Mouse (Mus musculus): ENCODE data around the gene Mlph. TPM values are rescaled to one million over a fixed set of nuclear protein-coding genes. Genes with fewer than 3 reads are reported as not detected.

Gene Mlph
- polyA plus RNA-seq, 1 experiment, result 0.31 TPM

- TF ChIP-seq CTCF (IDR thresholded peaks at IDR 0.05; ENCODE audit: borderline replicate concordance, extremely low read depth, insufficient read depth, insufficient read length) (peak; percentile 25; the same call in 1 of the 2 replicates), POLR2A (IDR thresholded peaks at IDR 0.05; ENCODE audit: borderline replicate concordance, extremely low read depth, insufficient read depth, insufficient read length, poor library complexity, severe bottlenecking) (no peak)
- DNase-seq (ENCODE audit: low read depth), result no peak
These were observed 5.2 kb upstream of the Mlph start for GRCm38 (mm10) chr1:90909631-90910152.

- TF ChIP-seq POLR2A (IDR thresholded peaks at IDR 0.05; ENCODE audit: borderline replicate concordance, extremely low read depth, insufficient read depth, insufficient read length, poor library complexity, severe bottlenecking) (no peak), CTCF (IDR thresholded peaks at IDR 0.05; ENCODE audit: borderline replicate concordance, extremely low read depth, insufficient read depth, insufficient read length) (no peak)
- no peak for DNase-seq (ENCODE audit: low read depth)
These were observed 1.7 kb upstream of the Mlph start for GRCm38 (mm10) chr1:90913231-90913630.

- no peak for DNase-seq (ENCODE audit: low read depth)
- TF ChIP-seq POLR2A (IDR thresholded peaks at IDR 0.05; ENCODE audit: borderline replicate concordance, extremely low read depth, insufficient read depth, insufficient read length, poor library complexity, severe bottlenecking), result no peak
- no peak for TF ChIP-seq CTCF (IDR thresholded peaks at IDR 0.05; ENCODE audit: borderline replicate concordance, extremely low read depth, insufficient read depth, insufficient read length)
These were observed 2.6 kb downstream of the Mlph start for GRCm38 (mm10) chr1:90917509-90917908.

- no peak for DNase-seq (ENCODE audit: low read depth)
- TF ChIP-seq CTCF (IDR thresholded peaks at IDR 0.05; ENCODE audit: borderline replicate concordance, extremely low read depth, insufficient read depth, insufficient read length) (no peak), POLR2A (IDR thresholded peaks at IDR 0.05; ENCODE audit: borderline replicate concordance, extremely low read depth, insufficient read depth, insufficient read length, poor library complexity, severe bottlenecking) (no peak)
These were observed 6.8 kb downstream of the Mlph start for GRCm38 (mm10) chr1:90921687-90922086.

- no peak for TF ChIP-seq CTCF (IDR thresholded peaks at IDR 0.05; ENCODE audit: borderline replicate concordance, extremely low read depth, insufficient read depth, insufficient read length)
- DNase-seq (ENCODE audit: low read depth), result peak; percentile 55
These were observed 11.1 kb downstream of the Mlph start for GRCm38 (mm10) chr1:90926030-90926429.

GRCm38 (mm10) chr1:90927308-90927707 lies 12.4 kb downstream of the Mlph start:
- TF ChIP-seq CTCF (IDR thresholded peaks at IDR 0.05; ENCODE audit: borderline replicate concordance, extremely low read depth, insufficient read depth, insufficient read length) (no peak), POLR2A (IDR thresholded peaks at IDR 0.05; ENCODE audit: borderline replicate concordance, extremely low read depth, insufficient read depth, insufficient read length, poor library complexity, severe bottlenecking) (no peak)
- no peak for DNase-seq (ENCODE audit: low read depth)

- TF ChIP-seq CTCF (IDR thresholded peaks at IDR 0.05; ENCODE audit: borderline replicate concordance, extremely low read depth, insufficient read depth, insufficient read length) (no peak), POLR2A (IDR thresholded peaks at IDR 0.05; ENCODE audit: borderline replicate concordance, extremely low read depth, insufficient read depth, insufficient read length, poor library complexity, severe bottlenecking) (no peak)
- no peak for DNase-seq (ENCODE audit: low read depth)
These were observed 13.2 kb downstream of the Mlph start for GRCm38 (mm10) chr1:90927929-90928574.

- TF ChIP-seq CTCF (IDR thresholded peaks at IDR 0.05; ENCODE audit: borderline replicate concordance, extremely low read depth, insufficient read depth, insufficient read length) (peak; percentile 82; the same call in 1 of the 2 replicates), POLR2A (IDR thresholded peaks at IDR 0.05; ENCODE audit: borderline replicate concordance, extremely low read depth, insufficient read depth, insufficient read length, poor library complexity, severe bottlenecking) (no peak)
- peak; percentile 94 for DNase-seq (ENCODE audit: low read depth)
These were observed 13.7 kb downstream of the Mlph start for GRCm38 (mm10) chr1:90928575-90928934.

- TF ChIP-seq CTCF (IDR thresholded peaks at IDR 0.05; ENCODE audit: borderline replicate concordance, extremely low read depth, insufficient read depth, insufficient read length) (no peak), POLR2A (IDR thresholded peaks at IDR 0.05; ENCODE audit: borderline replicate concordance, extremely low read depth, insufficient read depth, insufficient read length, poor library complexity, severe bottlenecking) (no peak)
- DNase-seq (ENCODE audit: low read depth), result peak; percentile 70
These were observed 18.1 kb downstream of the Mlph start for GRCm38 (mm10) chr1:90933001-90933400.

- no peak for TF ChIP-seq CTCF (IDR thresholded peaks at IDR 0.05; ENCODE audit: borderline replicate concordance, extremely low read depth, insufficient read depth, insufficient read length)
- DNase-seq (ENCODE audit: low read depth), result no peak
These were observed 22.1 kb downstream of the Mlph start for GRCm38 (mm10) chr1:90936990-90937389.

- TF ChIP-seq POLR2A (IDR thresholded peaks at IDR 0.05; ENCODE audit: borderline replicate concordance, extremely low read depth, insufficient read depth, insufficient read length, poor library complexity, severe bottlenecking) (no peak), CTCF (IDR thresholded peaks at IDR 0.05; ENCODE audit: borderline replicate concordance, extremely low read depth, insufficient read depth, insufficient read length) (no peak)
- DNase-seq (ENCODE audit: low read depth), result no peak
These were observed 25.1 kb downstream of the Mlph start for GRCm38 (mm10) chr1:90939980-90940379.

- TF ChIP-seq CTCF (IDR thresholded peaks at IDR 0.05; ENCODE audit: borderline replicate concordance, extremely low read depth, insufficient read depth, insufficient read length) (no peak), POLR2A (IDR thresholded peaks at IDR 0.05; ENCODE audit: borderline replicate concordance, extremely low read depth, insufficient read depth, insufficient read length, poor library complexity, severe bottlenecking) (no peak)
- no peak for DNase-seq (ENCODE audit: low read depth)
These were observed 30.3 kb downstream of the Mlph start for GRCm38 (mm10) chr1:90945171-90945570.

Measured in brain, embryonic 14.5 days (tissue).